Mouse (Mus musculus) mouse embryonic stem cell (cell line): Measurements from ENCODE around the gene Alpk3.

Experiments
- in situ Hi-C, 2 experiments: fragments of 300-500 bp; cut with MboI; formaldehyde crosslinking; loops; 1 replicate in 1 of 2; 3 replicates in 1 of 2; pipeline ENCODE4 v1.14.3; 2019 to 2020; ENCODE audit warnings: low sequenced_read_pairs in 2 of 2, low pct_unique_long_range_greater_than_20kb in 1 of 2, mixed read lengths in 1 of 2; ENCODE audit not compliant: unreplicated experiment in 1 of 2

Gene Alpk3

GRCm38 (mm10) chr7:81152826-81153225 lies 95.4 kb downstream of the Alpk3 start:
- in situ Hi-C loops: loop anchor here (5.0 to 25.0 kb wide), 4 partner anchors 76 to 268 kb away; no protein-coding TSS in a partner anchor

- in situ Hi-C loops: loop anchor here (5.0 to 25.0 kb wide), 4 partner anchors 76 to 269 kb away; no protein-coding TSS in a partner anchor
These were observed 95.9 kb downstream of the Alpk3 start for GRCm38 (mm10) chr7:81153327-81153726.

GRCm38 (mm10) chr7:81154244-81154643 lies 96.8 kb downstream of the Alpk3 start:
- in situ Hi-C loops: loop anchor here (5.0 to 25.0 kb wide), 4 partner anchors 77 to 269 kb away; no protein-coding TSS in a partner anchor

GRCm38 (mm10) chr7:81154960-81155359 lies 97.6 kb downstream of the Alpk3 start:
- in situ Hi-C loops: loop anchor here (5.0 to 25.0 kb wide), 4 partner anchors 78 to 270 kb away; no protein-coding TSS in a partner anchor
